Mouse (Mus musculus) forebrain, embryonic 13.5 days (tissue): ENCODE data around the gene Cd300lb. TPM values are rescaled to one million over a fixed set of nuclear protein-coding genes. Genes with fewer than 3 reads are reported as not detected.
"Not testable (repeated sequence)": the region's sequence is repeated elsewhere in the genome, so short reads cannot be mapped to it uniquely, and the experiment has no call there.

ENCODE experiments used
- ATAC-seq: fragments of 200-750 bp; cut with Nextera tagmentation; 2 replicates; pipeline ENCODE4 v1.8.0; 2017
- H3K27ac ChIP-seq: fragments of 300-500 bp; sonication (generic); 2 replicates; pipeline ENCODE4 v1.5.1; 2015; ENCODE audit warnings: inconsistent platforms, mild to moderate bottlenecking, moderate library complexity
- H3K27me3 ChIP-seq: fragments of 300-500 bp; sonication (generic); 2 replicates; pipeline ENCODE4 v1.6.1; 2015; ENCODE audit warnings: mild to moderate bottlenecking, inconsistent platforms
- H3K36me3 ChIP-seq: fragments of 300-500 bp; sonication (generic); 2 replicates; pipeline ENCODE4 v1.6.1; 2015; ENCODE audit warnings: mild to moderate bottlenecking, inconsistent platforms; ENCODE audit not compliant: poor library complexity, severe bottlenecking
- H3K4me1 ChIP-seq: fragments of 300-500 bp; sonication (generic); 2 replicates; pipeline ENCODE4 v1.6.1; 2015; ENCODE audit warnings: inconsistent platforms
- H3K4me2 ChIP-seq: fragments of 300-500 bp; sonication (generic); 2 replicates; pipeline ENCODE4 v1.6.1; 2015; ENCODE audit warnings: inconsistent platforms, mild to moderate bottlenecking, moderate library complexity
- H3K4me3 ChIP-seq: fragments of 300-500 bp; sonication (generic); 2 replicates; pipeline ENCODE4 v1.5.1; 2015; ENCODE audit warnings: mild to moderate bottlenecking, inconsistent platforms
- H3K9ac ChIP-seq: fragments of 300-500 bp; sonication (generic); 2 replicates; pipeline ENCODE4 v1.6.1; 2015; ENCODE audit warnings: mild to moderate bottlenecking, inconsistent platforms
- H3K9me3 ChIP-seq: fragments of 300-500 bp; sonication (generic); replicated peaks from 2 replicates; pipeline ENCODE4 v1.6.1; 2016; ENCODE audit warnings: inconsistent platforms
- WGBS: fragments of 180-500 bp; shearing (Covaris S2); methylation state at CpG from one replicate; pipeline ENCODE4 v1.1.7; 2015; 5-methylcytosine and 5-hydroxymethylcytosine counted together
- polyA plus RNA-seq: library from polyadenylated mRNA; unstranded; fragments of >200 nt; fragmentation: Nextera tagmentation; extraction: Ambion mirVana; gene quantifications from 2 replicates; pipeline ENCODE4 v1.2.1, GENCODE M21; 2015

Gene Cd300lb
- polyA plus RNA-seq, 1 experiment from 2014 or later: 0.08 TPM

- Histone ChIP-seq H3K9ac (no peak overlapping the region), H3K27ac (no peak overlapping the region), H3K27me3 (0 out of 2 replicates have a peak, but pooled peaks cover 3% of the 10 kb centered on the region), H3K36me3 (no peaks in the 10 kb centered on the region), H3K4me2 (no peak overlapping the region), H3K4me3 (no peak overlapping the region), H3K4me1 (no peaks in the 10 kb centered on the region), H3K9me3 (no peaks in the 10 kb centered on the region)
- WGBS: 19% methylated on average over 9 of the region's 9 CpGs
- peak; percentile 63 for ATAC-seq
These were observed 21.3 kb downstream of the Cd300lb start for GRCm38 (mm10) chr11:114912847-114913246.

DNA sequence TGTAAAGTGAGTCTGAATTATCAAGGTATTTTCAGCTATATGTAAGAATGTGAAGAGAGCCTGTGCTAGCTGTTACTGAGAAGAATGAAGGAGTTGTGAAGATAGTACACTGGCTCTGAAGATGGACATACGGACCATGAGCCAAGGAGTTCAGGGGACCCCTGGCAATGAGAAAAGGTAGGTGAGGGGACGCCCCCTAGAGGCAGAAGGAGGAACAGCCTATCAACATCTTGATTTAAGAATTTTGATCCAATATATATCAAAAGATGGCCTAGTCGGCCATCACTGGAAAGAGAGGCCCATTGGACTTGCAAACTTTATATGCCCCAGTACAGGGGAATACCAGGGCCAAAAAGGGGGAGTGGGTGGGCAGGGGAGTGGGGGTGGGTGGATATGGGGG, 24.6 kb downstream of the Cd300lb start:
- not testable (repeated sequence) for H3K4me2 ChIP-seq, H3K9ac ChIP-seq, H3K9me3 ChIP-seq, H3K36me3 ChIP-seq, H3K27ac ChIP-seq, H3K27me3 ChIP-seq, ATAC-seq, H3K4me3 ChIP-seq, H3K4me1 ChIP-seq
- WGBS: 29% methylated on average over 3 of the region's 3 CpGs

DNA sequence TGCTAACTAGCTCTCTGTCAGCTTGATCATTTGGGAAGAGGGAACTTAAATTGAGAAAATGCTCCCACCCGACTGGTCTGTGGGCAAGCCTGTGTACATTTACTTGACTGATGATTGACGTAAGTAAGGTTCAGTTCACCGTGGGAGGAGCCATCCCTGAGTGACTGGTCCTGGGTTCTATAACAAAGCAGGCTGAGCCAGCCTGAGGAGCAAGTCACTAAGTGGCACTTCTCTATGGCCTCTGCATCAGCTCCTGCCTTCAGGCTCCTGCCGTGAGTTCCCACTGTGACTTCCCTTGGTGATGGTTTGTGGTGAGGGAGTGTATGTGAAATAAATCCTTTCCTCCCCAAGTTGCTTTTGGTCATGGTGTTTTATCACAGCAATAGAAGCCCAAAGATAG, 26.1 kb downstream of the Cd300lb start:
- H3K4me1 ChIP-seq: no peaks in the 10 kb centered on the region
- no peak for ATAC-seq
- no peak overlapping the region for H3K4me2 ChIP-seq
- H3K9me3 ChIP-seq: no peaks in the 10 kb centered on the region
- no peak overlapping the region for H3K27ac ChIP-seq
- no peaks in the 10 kb centered on the region for H3K36me3 ChIP-seq
- H3K9ac ChIP-seq: no peak overlapping the region
- H3K27me3 ChIP-seq: no peaks in the 10 kb centered on the region
- no peak overlapping the region for H3K4me3 ChIP-seq
- WGBS: 64% methylated on average over 4 of the region's 4 CpGs

DNA sequence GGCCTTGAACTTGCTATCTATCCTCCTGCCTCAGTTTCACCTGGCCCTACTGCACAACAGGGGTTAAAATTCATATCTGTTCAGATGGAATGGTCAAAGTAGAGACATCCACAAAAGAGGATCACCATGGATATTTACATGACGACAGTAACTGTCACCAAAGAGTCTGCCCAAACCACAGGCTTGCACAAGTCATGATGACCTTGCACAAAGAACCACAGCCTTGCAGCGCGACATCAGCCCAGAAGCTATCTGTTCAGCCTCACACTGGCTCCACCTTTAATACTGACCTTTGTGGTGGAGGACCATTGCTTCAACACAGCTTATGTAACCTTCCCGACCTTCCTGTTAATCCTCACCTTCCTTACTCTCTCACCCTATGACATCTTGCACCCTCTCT, 26.6 kb downstream of the Cd300lb start:
- Histone ChIP-seq H3K9me3 (no peaks in the 10 kb centered on the region), H3K4me1 (no peaks in the 10 kb centered on the region), H3K36me3 (no peaks in the 10 kb centered on the region), H3K4me2 (no peak overlapping the region), H3K27me3 (no peaks in the 10 kb centered on the region), H3K9ac (no peak overlapping the region), H3K27ac (no peak overlapping the region), H3K4me3 (no peak overlapping the region)
- 88% methylated on average over 4 of the region's 4 CpGs for WGBS
- ATAC-seq: no peak

DNA sequence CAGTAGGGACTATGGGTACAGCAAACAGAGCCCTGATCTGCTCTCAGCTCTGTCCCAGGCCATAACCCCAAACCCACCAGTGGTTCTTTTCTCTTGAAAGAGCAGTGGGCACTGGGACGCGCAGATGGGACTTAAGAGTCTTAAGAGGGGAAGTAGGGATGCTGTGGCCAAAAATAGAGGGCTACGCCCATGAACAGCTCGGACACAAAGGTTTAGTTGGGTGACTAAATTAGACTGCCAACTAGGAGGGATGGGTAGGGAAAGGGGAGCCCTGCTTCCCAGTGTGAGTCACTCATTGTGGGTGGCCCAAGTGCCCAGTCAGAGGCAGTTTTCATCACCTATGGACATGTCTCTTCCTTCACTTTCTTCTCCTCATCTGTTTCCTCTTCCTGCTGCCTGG, 31.0 kb downstream of the Cd300lb start:
- Histone ChIP-seq H3K9me3 (no peaks in the 10 kb centered on the region), H3K4me2 (no peak overlapping the region), H3K4me1 (no peaks in the 10 kb centered on the region), H3K9ac (no peak overlapping the region), H3K27ac (no peak overlapping the region), H3K36me3 (no peaks in the 10 kb centered on the region), H3K4me3 (no peak overlapping the region), H3K27me3 (no peaks in the 10 kb centered on the region)
- no peak for ATAC-seq
- 94% methylated on average over 4 of the region's 4 CpGs for WGBS

GRCm38 (mm10) chr11:114898026-114898425, 36.2 kb downstream of the Cd300lb start:
- H3K4me2 ChIP-seq: no peak overlapping the region
- no peaks in the 10 kb centered on the region for H3K27me3 ChIP-seq
- no peak overlapping the region for H3K27ac ChIP-seq
- no peak for ATAC-seq
- no peak overlapping the region for H3K4me3 ChIP-seq
- no peaks in the 10 kb centered on the region for H3K36me3 ChIP-seq
- H3K9me3 ChIP-seq: no peaks in the 10 kb centered on the region
- 47% methylated on average over 1 of the region's 1 CpGs for WGBS
- no peaks in the 10 kb centered on the region for H3K4me1 ChIP-seq
- H3K9ac ChIP-seq: no peak overlapping the region

DNA sequence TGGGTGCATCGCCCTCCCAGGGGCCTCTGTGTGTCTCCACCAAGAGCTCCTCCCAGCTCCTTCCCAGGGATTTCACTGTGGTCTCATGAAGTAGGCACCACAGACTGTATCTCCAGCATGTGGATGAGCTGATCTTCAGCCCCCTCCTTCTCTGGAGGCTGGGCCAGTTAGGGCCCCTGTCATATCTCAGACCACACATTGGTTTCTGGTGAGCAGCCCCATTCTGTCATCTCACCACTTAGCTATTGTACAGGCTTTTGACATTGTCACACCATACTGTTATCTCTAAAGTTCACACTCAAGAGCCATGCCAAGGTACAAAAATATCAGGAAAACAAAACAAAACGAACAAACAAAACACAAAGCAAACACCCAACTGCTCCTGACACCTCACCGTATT, 38.1 kb downstream of the Cd300lb start:
- H3K36me3 ChIP-seq: no peaks in the 10 kb centered on the region
- H3K4me1 ChIP-seq: no peaks in the 10 kb centered on the region
- no peak overlapping the region for H3K27ac ChIP-seq
- 86% methylated on average over 3 of the region's 3 CpGs for WGBS
- no peak overlapping the region for H3K9ac ChIP-seq
- no peak overlapping the region for H3K4me3 ChIP-seq
- H3K9me3 ChIP-seq: no peaks in the 10 kb centered on the region
- H3K27me3 ChIP-seq: no peaks in the 10 kb centered on the region
- no peak for ATAC-seq
- no peak overlapping the region for H3K4me2 ChIP-seq

GRCm38 (mm10) chr11:114890542-114890941, 43.6 kb downstream of the Cd300lb start:
- Histone ChIP-seq H3K4me3 (no peak overlapping the region), H3K27me3 (no peaks in the 10 kb centered on the region), H3K27ac (no peak overlapping the region), H3K9me3 (no peaks in the 10 kb centered on the region), H3K4me1 (no peaks in the 10 kb centered on the region), H3K36me3 (no peaks in the 10 kb centered on the region), H3K4me2 (no peak overlapping the region), H3K9ac (no peak overlapping the region)
- ATAC-seq: no peak
- 62% methylated on average over 5 of the region's 5 CpGs for WGBS

GRCm38 (mm10) chr11:114889991-114890518, 44.1 kb downstream of the Cd300lb start, which contains the start of gene Cd300a:
Cd300a (plus strand) TSS chr11:114890041.
- H3K27ac ChIP-seq: no peak within 1 kb of the TSS
- no peak within 1 kb of the TSS for H3K4me2 ChIP-seq
- H3K9ac ChIP-seq: no peak within 1 kb of the TSS; the same call in 1 of the 2 replicates
- no peaks in the 10 kb centered on the region for H3K27me3 ChIP-seq
- no peaks in the 10 kb centered on the region for H3K4me1 ChIP-seq
- 74% methylated on average over 18 of the region's 18 CpGs for WGBS
- no peak within 1 kb of the TSS for H3K4me3 ChIP-seq
- ATAC-seq: no peak
- no peaks in the 10 kb centered on the region for H3K9me3 ChIP-seq
- no peaks in the 10 kb centered on the region for H3K36me3 ChIP-seq

- Histone ChIP-seq H3K9me3 (no peaks in the 10 kb centered on the region), H3K27me3 (no peaks in the 10 kb centered on the region), H3K4me1 (no peaks in the 10 kb centered on the region), H3K9ac (no peak overlapping the region), H3K4me2 (no peak overlapping the region), H3K4me3 (no peak overlapping the region), H3K27ac (no peak overlapping the region), H3K36me3 (no peaks in the 10 kb centered on the region)
- 91% methylated on average over 4 of the region's 4 CpGs for WGBS
- ATAC-seq: no peak
These were observed 49.6 kb downstream of the Cd300lb start for GRCm38 (mm10) chr11:114884380-114885100.

GRCm38 (mm10) chr11:114883251-114883789, 50.9 kb downstream of the Cd300lb start:
- H3K4me2 ChIP-seq: no peak overlapping the region
- H3K27me3 ChIP-seq: no peaks in the 10 kb centered on the region
- no peaks in the 10 kb centered on the region for H3K36me3 ChIP-seq
- no peaks in the 10 kb centered on the region for H3K4me1 ChIP-seq
- H3K4me3 ChIP-seq: no peak overlapping the region
- H3K9ac ChIP-seq: no peak overlapping the region
- no peaks in the 10 kb centered on the region for H3K9me3 ChIP-seq
- H3K27ac ChIP-seq: no peak overlapping the region
- ATAC-seq: no peak
- 98% methylated on average over 4 of the region's 4 CpGs for WGBS

GRCm38 (mm10) chr11:114880589-114880988, 53.6 kb downstream of the Cd300lb start:
- Histone ChIP-seq H3K9me3 (no peaks in the 10 kb centered on the region), H3K27me3 (no peaks in the 10 kb centered on the region), H3K27ac (no peak overlapping the region), H3K36me3 (no peaks in the 10 kb centered on the region), H3K4me1 (no peaks in the 10 kb centered on the region), H3K4me3 (no peak overlapping the region), H3K4me2 (no peak overlapping the region), H3K9ac (no peak overlapping the region)
- ATAC-seq: no peak
- WGBS: 0% methylated on average over 1 of the region's 1 CpGs

- no peak overlapping the region for H3K9ac ChIP-seq
- no peaks in the 10 kb centered on the region for H3K9me3 ChIP-seq
- no peaks in the 10 kb centered on the region for H3K4me1 ChIP-seq
- H3K36me3 ChIP-seq: no peaks in the 10 kb centered on the region
- H3K4me2 ChIP-seq: no peak overlapping the region
- no peak overlapping the region for H3K27ac ChIP-seq
- no peak for ATAC-seq
- H3K27me3 ChIP-seq: no peaks in the 10 kb centered on the region
- H3K4me3 ChIP-seq: no peak overlapping the region
These were observed 54.0 kb downstream of the Cd300lb start for GRCm38 (mm10) chr11:114880185-114880584.
